Mouse (Mus musculus) lung, adult 2 months (tissue): Measurements from ENCODE around the gene Tspoap1.

Experiments
- CTCF ChIP-seq: fragments of 200-500 bp; IDR thresholded peaks from 2 replicates; pipeline ENCODE4 v1.5.1; 2011; ENCODE audit warnings: mild to moderate bottlenecking, low read length, control low read depth; ENCODE audit not compliant: insufficient read depth
- POLR2A ChIP-seq: fragments of 200-500 bp; IDR thresholded peaks from 2 replicates; pipeline ENCODE4 v1.6.1; 2011; ENCODE audit warnings: low read depth, mild to moderate bottlenecking, control low read depth, low read length, borderline replicate concordance; ENCODE audit errors: extremely low read depth

DNA sequence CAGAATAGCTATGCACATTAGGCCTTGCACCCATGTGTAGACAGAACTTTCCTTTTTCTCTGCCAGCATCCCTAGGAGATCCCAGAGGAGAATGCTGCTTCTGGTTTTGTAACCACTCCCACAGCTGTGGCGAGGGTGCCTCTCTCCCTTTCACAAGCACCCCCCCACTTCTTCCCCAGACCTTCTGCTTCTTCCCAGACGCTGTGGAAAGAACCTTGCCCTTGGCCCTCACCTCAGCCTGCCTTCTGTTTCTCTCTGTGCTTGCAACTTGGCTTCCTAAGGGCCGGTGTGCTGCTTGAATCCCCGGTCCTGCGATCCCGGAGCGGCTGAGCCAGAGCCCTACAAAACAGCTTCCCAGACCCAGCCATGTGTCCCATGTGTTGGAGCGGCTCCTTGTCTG, 9.3 kb upstream of the Tspoap1 start:
- no peak for TF ChIP-seq POLR2A
- TF ChIP-seq CTCF, result no peak
